Mouse (Mus musculus) heart, adult 18-20 months (tissue): Measurements from ENCODE around the gene Rab6a. TPM values are rescaled to one million over a fixed set of nuclear protein-coding genes. Genes with fewer than 3 reads are reported as not detected.

Experiments used
- DNase-seq, 2 experiments: peaks; one replicate each; pipeline ENCODE4 v3.0.0; 2021 to 2022; ENCODE audit warnings: mixed read lengths in 1 of 2
- total RNA-seq, 2 experiments: library from RNA; stranded (reverse); gene quantifications; 2 replicates each; pipeline ENCODE4 v1.2.3; 2021

Gene Rab6a
- total RNA-seq, 2 experiments from 2014 or later = 60.2 to 63.9 TPM

- no peak for DNase-seq
These were observed 76.0 kb downstream of the Rab6a start for GRCm38 (mm10) chr7:100683241-100683640.

- DNase-seq = no peak
These were observed 76.9 kb downstream of the Rab6a start for GRCm38 (mm10) chr7:100684081-100684480.

- peak; percentile 43 to 68 for DNase-seq
These were observed 77.3 kb downstream of the Rab6a start for GRCm38 (mm10) chr7:100684538-100684937.

- DNase-seq = peak; percentile 73 to 85
These were observed 78.1 kb downstream of the Rab6a start for GRCm38 (mm10) chr7:100685061-100686030.

- peak in 1 of 2 experiments; percentile 9 for DNase-seq
These were observed 81.3 kb downstream of the Rab6a start for GRCm38 (mm10) chr7:100688471-100688870.

Other genes starting within 250 kb of the Rab6a start
- gene C2cd3, start 235.2 kb upstream of the Rab6a start, total RNA-seq = 10 to 100 TPM in 1 of 2 experiments, 1 to 10 TPM in 1; 7.4 to 10.6 TPM
- 10 to 100 TPM; 34.7 to 35.4 TPM for gene Ppme1, start 235.1 kb upstream of the Rab6a start, total RNA-seq
- 10 to 100 TPM; 15.7 to 43.8 TPM for gene Ucp3, start 134.4 kb upstream of the Rab6a start, total RNA-seq
- gene Ucp2, start 114.1 kb upstream of the Rab6a start, total RNA-seq = 100 to 1,000 TPM; 255 to 377 TPM
- gene Dnajb13, start 92.5 kb upstream of the Rab6a start, total RNA-seq = under 1 TPM in 1 of 2 experiments, not detected in 1; 0.18 TPM
- 10 to 100 TPM; 16.2 to 17.6 TPM for gene Coa4, start 70.3 kb upstream of the Rab6a start, total RNA-seq
- gene Mrpl48, start 891 bp downstream of the Rab6a start, total RNA-seq = 10 to 100 TPM; 63.9 to 78.5 TPM
- gene Plekhb1, start 55.0 kb downstream of the Rab6a start, total RNA-seq = 1 to 10 TPM; 2.5 to 3.2 TPM
- gene Fam168a, start 99.2 kb downstream of the Rab6a start, total RNA-seq = 10 to 100 TPM; 35.2 to 39.8 TPM